Mouse (Mus musculus) ES-Bruce4 (cell line): ENCODE results near the gene Pou3f4. TPM values are rescaled to one million over a fixed set of nuclear protein-coding genes. Genes with fewer than 3 reads are reported as not detected.

Source experiments
- H3K27ac ChIP-seq: 2 replicates; pipeline ENCODE4 v1.5.1; 2012; ENCODE audit warnings: low read length, inconsistent platforms; ENCODE audit not compliant: insufficient read depth
- H3K27me3 ChIP-seq: 2 replicates; pipeline ENCODE4 v1.6.1; 2012; ENCODE audit warnings: mild to moderate bottlenecking, low read length, inconsistent platforms; ENCODE audit not compliant: control insufficient read depth, poor library complexity, insufficient read depth, severe bottlenecking
- H3K36me3 ChIP-seq: 2 replicates; pipeline ENCODE4 v1.6.1; 2012; ENCODE audit warnings: inconsistent platforms, mild to moderate bottlenecking, low read length, moderate library complexity; ENCODE audit not compliant: control insufficient read depth, poor library complexity, insufficient read depth, severe bottlenecking
- H3K4me1 ChIP-seq: one replicate; pipeline ENCODE4 v1.8.1; 2011; ENCODE audit warnings: low read length; ENCODE audit not compliant: control insufficient read depth, insufficient read depth
- H3K4me3 ChIP-seq: 2 replicates; pipeline ENCODE4 v1.5.1; 2011; ENCODE audit warnings: low read depth, mild to moderate bottlenecking, low read length
- H3K9ac ChIP-seq: 2 replicates; pipeline ENCODE4 v1.6.1; 2012; ENCODE audit warnings: low read depth, mild to moderate bottlenecking, inconsistent platforms; ENCODE audit not compliant: poor library complexity, severe bottlenecking
- H3K9me3 ChIP-seq: replicated peaks from 2 replicates; pipeline ENCODE4 v1.6.1; 2012; ENCODE audit warnings: mild to moderate bottlenecking, low read length, inconsistent platforms; ENCODE audit not compliant: control insufficient read depth, poor library complexity, insufficient read depth, severe bottlenecking
- CTCF ChIP-seq: IDR thresholded peaks from one replicate; pipeline ENCODE4 v1.8.1; 2011; ENCODE audit warnings: low read depth, low read length
- EP300 ChIP-seq: IDR thresholded peaks from 2 replicates; pipeline ENCODE4 v1.6.1; 2011; ENCODE audit warnings: low read depth, low read length; ENCODE audit not compliant: insufficient read depth
- POLR2A ChIP-seq: IDR thresholded peaks from one replicate; pipeline ENCODE4 v1.8.1; 2011; ENCODE audit warnings: low read length; ENCODE audit not compliant: insufficient read depth
- polyA plus RNA-seq: library from polyadenylated mRNA; stranded (reverse); fragments of >200 nt; gene quantifications from 2 replicates; pipeline ENCODE4 v1.2.4, GENCODE M21; 2011; ENCODE audit warnings: low read depth; ENCODE audit not compliant: missing spikeins, insufficient read depth, insufficient read length

Pou3f4 gene
- polyA plus RNA-seq, 1 experiment: 0.21 TPM

GRCm38 (mm10) chrX:110837450-110837849 lies 23.4 kb downstream of the Pou3f4 start:
- Histone ChIP-seq H3K27me3 (no peaks in the 10 kb centered on the region), H3K27ac (no peak overlapping the region), H3K36me3 (no peaks in the 10 kb centered on the region), H3K9me3 (no peaks in the 10 kb centered on the region), H3K9ac (no peak overlapping the region), H3K4me1 (no peaks in the 10 kb centered on the region), H3K4me3 (no peak overlapping the region)
- TF ChIP-seq CTCF (no peak), POLR2A (no peak), EP300 (no peak)

GRCm38 (mm10) chrX:110851300-110851699 lies 37.2 kb downstream of the Pou3f4 start:
- Histone ChIP-seq H3K9ac (no peak overlapping the region), H3K4me3 (no peak overlapping the region), H3K27me3 (no peaks in the 10 kb centered on the region), H3K9me3 (no peaks in the 10 kb centered on the region), H3K27ac (no peak overlapping the region), H3K4me1 (no peaks in the 10 kb centered on the region), H3K36me3 (no peaks in the 10 kb centered on the region)
- TF ChIP-seq EP300 (no peak), POLR2A (no peak), CTCF (no peak)
